Mouse (Mus musculus) adrenal gland, postnatal 14 days (tissue): Measurements from ENCODE around the gene Rrp8. TPM values are rescaled to one million over a fixed set of nuclear protein-coding genes. Genes with fewer than 3 reads are reported as not detected.

ENCODE experiments used
- DNase-seq: peaks from one replicate; pipeline ENCODE4 v3.0.0; 2021; ENCODE audit warnings: mixed read lengths
- long read RNA-seq, 2 experiments: library from polyadenylated mRNA; stranded (forward); transcript quantifications; one replicate each; pipeline ENCODE4 v2.0.0; 2021
- total RNA-seq: library from RNA; stranded (reverse); gene quantifications from 2 replicates; pipeline ENCODE4 v1.2.3, GENCODE M21; 2021

Gene Rrp8
- total RNA-seq, result 16.2 and 19.3 TPM in 2 replicates
- long read RNA-seq, experiment 1, transcript Rrp8-201 (7 exons, 3,053 nt), result major isoform, 27 of 41 reads
- long read RNA-seq, experiment 1, partial matches to known transcripts, result 4 of 41 reads
- long read RNA-seq, experiment 1, other reads (novel, unspliced or antisense), result 9 of 41 reads
- long read RNA-seq, experiment 2, transcript Rrp8-201 (7 exons, 3,053 nt), result major isoform, 16 of 24 reads
- long read RNA-seq, experiment 2, partial matches to known transcripts, result 1 of 24 reads
- long read RNA-seq, experiment 2, other reads (novel, unspliced or antisense), result 6 of 24 reads

DNA sequence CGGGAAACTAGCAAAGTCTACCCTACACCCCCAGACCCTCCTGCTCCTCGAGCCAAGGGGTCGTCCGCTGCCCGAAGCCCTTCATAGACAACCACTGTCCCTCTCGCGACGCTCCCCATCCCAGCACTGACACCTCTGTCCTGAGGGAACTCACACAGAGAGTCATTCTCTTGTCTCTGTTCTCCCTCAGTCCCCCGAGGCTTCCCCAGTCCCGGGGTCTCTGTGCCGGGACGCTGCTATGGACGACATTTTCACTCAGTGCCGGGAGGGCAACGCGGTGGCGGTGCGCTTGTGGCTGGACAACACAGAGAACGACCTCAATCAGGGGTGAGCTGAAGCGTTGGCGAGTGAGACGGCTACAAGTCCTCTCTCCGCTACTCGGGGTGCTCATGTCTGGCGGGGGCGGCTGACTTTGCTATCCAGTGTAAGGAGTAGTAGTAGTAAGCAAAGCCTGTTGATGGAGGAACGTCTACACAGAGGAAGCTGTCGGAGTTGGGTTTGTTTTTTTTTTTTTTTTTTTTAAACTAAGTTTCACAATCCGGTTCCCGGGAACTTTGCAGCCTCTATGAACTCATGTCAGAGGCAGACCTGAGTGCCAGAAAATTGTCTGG, at the start of gene Rrp8:
TSS of gene Rrp8 (minus strand) at position 475 of the 611 bp plus-strand sequence.
- DNase-seq, result peak; percentile 52

DNA sequence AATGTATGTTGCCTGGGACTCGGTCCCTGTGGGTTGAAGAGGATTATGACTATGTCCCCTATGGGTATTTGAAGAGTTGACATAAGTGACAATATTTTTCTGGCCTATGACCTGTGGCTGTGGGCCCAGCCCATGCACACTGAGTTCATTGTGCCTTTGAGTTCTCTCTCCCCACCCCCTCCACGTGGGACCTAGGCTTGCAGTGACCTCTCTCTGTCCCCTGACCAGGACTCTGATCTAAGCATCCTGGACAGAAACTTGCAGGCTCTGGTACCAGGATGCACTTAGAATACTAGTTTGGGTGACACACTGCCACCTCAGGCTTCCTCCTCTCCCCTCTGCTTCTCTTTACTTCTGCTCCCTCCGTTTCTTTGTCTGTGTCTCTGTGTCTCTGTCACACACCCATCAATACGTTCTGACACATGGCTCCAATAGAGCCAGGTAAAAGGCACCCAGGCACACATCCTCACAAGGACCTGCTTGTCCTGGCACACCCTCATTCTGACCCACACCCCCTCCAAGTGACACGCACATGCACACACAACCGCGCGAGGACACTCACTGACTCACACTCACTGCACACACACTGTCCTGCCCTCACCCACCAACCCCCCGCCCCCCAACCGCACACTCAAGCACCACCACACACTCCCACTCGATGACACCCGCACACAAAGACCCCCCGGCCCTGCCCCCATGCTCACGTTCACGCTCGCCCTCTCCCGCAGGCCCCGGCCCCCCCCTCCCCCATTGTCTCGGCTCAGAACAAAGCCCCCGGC, 49.5 kb upstream of the Rrp8 start:
- DNase-seq, result no peak

DNA sequence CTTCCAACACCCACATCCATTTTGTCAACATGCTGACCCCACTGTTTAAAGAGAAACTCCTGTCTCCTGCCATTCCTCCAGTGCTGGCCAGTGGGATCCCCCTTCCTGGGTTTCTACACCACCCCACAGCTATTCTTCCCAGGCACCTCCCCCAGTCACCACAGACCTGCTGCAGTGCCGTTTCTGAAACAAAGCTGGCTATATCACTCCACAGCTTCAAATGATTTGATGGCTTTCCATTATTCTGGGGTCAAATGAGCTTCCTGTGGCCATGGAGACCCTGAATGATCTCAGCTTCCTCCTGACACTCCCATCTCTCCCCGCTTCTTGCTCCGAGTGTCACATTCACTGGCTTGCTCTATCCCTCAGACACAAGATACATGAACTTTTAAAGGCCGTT, 47.4 kb upstream of the Rrp8 start:
- no peak for DNase-seq

DNA sequence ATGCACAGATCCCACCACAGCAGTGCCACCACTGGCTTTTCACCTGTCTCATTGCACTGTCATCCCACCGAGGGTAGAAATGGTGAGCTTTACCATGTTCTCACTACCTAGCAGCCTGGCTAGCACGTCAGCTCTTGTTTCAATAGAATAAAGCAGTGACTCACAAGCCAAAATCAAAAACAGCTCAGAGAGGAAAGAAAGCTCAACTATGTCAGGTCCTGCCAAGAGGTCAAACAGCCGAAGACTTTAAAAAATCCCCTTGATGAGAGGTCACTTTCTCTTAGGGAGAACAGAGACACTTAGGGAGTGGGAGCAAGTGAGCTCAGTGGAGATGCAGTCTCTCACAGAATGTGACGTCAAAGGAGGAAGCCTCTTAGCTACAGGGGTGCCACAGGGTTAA, 46.7 kb upstream of the Rrp8 start:
- no peak for DNase-seq

DNA sequence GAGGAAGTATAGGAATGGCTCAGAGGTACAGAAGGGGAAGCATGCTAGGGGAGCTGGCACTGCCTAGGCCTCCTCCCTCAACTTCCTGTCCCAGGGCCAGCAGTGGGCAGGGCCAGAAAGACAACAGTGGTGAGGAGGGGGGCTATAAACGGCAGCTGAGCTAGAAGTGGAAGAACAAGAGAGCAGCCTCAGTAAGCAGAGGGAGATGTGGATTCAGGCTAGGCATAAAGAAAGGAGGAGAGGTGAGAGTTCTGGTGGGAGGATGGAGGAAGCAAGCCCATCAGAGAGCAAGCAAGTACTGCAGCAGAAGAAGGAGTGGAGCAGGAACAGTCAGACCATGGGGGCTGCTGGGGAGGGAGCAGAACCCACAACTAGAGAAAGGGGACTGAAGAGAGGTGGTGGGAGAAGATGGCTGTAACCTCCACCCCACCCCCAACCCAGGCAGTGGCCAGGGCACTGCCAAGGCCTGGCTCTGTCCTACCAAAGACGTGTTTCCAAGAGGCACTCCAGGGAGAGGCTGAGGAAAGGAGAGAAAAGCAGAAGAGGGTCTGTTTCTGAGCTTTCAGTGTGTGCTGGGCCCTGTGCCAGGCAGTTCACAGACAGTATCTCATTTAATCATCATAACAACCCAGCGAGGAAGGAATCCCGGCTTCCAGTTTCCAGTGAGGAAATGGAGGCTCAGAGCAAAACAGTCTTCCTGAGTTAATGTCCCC, 41.5 kb upstream of the Rrp8 start:
- peak; percentile 47 for DNase-seq

DNA sequence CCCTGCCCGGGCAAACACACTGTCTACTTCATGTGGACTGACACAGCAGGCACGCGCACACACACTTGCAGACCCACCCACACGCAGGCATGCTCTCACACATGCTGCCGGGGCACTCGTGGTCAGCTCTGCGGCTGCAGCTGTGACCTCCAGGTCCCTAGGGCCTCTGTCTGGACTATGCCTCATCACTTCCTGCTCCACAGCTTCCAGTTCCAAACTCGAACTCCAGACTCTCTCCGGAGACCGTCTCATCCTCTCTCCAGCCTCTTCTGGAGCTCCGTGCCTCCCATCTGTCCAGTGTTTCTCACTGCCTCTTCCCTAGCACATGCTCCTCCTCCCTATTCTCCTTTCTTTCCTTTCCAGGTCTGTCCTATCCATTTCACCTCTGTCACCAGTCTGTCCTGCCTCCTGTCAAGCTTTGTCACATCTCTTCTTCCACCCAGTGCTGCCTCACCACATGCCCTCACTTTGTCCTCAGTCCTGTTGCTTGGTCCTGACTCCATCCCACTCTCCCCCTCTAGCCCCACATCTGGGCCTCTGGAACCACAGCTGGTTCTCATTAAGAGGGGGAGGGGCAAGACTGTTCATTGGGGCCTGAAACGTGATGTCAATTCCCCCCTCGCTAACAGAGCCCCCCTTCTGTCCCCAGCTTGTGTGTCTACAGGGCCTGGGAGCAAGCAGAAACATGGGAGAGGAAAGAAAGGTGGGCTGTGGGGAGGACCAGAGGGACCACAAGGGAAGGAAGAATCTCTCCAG, 40.8 kb upstream of the Rrp8 start:
- DNase-seq, result peak; percentile 44

DNA sequence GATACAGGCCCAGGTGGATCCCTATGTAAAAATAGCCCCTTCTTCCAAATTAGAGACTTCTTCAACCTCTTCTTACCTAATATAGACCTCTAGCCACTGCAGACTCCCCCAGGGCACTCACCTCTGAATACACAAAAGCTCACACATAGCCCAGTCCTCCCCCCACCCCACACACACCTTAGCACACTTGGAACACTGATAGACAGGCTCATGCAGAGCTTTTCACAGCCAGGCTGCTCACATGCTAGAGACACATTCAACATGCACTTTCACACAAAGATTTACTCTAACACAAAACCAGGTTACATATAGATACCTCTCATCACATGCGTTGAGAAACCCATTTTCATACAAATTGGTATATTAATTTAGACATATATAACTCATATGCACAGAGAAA, 40.1 kb upstream of the Rrp8 start:
- no peak for DNase-seq

DNA sequence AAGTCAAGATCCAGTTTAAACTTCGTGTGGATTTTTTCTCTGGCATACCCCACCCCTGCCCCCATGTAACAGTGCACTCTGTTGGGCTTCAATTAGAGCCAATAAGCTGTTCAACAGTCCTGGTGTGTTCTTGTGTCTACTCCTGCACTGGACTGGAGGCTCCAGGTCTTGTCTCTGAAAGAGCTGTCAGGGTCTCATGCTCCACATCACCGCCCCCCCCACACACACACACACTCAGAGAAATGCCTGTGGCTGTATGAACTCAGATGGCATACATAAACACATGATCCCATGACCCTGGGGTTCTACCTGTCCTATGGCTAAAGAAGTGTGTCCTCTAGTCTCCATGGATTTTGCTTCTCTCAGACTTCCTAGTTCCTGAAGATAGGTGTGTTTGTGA, 38.8 kb upstream of the Rrp8 start:
- no peak for DNase-seq

DNA sequence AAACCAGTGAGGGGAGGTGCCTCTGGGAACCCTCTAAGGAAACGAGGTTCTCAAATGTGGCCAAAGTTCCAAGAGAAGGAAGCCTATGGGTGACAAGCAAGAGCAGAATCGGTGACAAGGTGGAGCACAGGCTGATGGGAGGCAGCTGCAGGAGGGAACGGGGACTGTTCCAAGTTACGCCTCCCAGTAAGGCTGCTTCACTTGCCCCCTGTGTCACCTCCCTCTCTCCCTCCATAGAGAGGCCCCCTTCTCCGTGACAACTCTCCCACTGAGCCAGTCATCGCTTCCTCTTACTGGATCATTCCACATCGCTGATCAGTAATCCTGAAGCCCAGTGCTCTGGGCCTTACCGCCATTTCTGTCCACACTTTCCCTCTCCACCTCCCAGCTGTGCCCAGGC, 37.5 kb upstream of the Rrp8 start:
- no peak for DNase-seq

DNA sequence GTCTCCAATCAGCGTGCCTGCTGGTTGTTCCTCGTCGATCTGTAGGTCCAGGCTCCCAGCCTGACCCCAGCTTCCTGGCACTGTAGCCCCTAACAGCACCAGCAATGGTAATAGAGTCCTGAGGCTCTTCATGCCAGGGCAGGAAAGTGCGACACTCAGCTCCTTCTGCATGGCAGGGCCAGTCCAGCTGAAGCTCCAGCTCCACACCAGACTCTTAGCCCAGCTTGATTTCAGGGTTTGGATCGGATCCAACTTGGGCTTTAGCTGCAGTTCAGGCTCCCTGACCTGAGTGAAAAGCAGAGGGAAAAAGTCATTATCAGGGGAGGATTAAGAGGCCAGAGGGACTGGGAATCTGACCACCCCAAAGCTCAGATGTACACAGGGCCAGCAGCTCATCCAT, 35.9 kb upstream of the Rrp8 start:
- DNase-seq, result no peak

DNA sequence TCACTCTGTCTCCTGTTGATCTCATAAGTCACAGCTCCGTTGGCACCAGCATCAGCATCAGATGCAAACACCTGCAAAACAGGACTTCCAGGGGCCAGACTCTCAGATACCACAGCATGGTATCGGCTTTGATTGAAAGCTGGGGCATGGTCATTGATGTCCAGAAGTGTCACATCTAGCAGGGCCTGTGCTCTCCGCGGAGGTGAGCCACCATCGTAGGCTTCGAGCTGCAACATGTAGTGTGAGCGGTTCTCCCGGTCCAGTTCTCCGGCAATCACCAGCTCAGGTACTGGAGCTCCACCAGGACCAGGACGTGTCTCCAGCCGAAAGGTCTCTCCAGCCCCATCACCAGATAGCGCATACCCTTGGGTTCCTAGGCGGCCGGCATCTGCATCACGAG, 35.1 kb upstream of the Rrp8 start:
- no peak for DNase-seq

DNA sequence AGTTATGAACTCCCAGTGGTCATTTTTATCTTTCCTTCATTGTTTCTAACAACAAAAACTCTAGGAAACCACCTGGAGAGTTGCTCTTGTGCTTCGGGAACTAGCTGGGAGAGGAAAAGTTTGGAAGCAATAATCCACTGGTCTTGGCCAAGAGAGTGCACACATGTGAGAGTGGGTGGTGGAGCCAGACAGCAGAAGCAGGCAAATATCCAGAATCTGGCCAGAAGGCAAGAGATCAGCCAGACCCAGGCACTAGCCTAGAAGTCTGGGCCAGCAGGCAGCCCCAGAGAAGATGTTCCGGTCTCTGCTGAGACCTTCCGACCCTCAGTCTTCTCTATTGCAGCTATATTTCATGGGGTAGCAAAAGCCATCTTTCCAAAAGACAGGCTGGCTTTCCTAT, 32.8 kb upstream of the Rrp8 start:
- DNase-seq, result peak; percentile 34

DNA sequence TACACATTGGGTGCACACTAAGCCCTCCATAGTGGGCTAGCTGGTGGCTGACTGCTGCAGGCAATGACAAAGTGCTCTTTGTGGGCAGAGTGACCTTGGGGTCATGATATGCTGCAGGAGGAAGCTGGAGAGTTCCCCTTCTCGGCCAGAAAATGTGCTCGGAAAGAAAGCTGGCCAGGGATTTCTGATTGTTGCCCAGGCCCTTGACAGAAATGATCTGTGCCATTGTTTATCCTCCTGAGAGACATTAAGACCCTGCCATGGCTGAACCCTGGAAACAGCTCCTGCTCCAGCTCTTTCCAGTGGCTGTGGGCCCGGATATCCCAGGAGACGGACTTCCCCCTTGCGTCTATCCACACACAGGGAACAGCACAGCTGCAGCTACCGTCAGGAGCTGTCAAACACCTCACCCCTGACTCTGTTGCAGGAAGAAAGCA, 30.6 kb upstream of the Rrp8 start:
- DNase-seq, result peak; percentile 50

DNA sequence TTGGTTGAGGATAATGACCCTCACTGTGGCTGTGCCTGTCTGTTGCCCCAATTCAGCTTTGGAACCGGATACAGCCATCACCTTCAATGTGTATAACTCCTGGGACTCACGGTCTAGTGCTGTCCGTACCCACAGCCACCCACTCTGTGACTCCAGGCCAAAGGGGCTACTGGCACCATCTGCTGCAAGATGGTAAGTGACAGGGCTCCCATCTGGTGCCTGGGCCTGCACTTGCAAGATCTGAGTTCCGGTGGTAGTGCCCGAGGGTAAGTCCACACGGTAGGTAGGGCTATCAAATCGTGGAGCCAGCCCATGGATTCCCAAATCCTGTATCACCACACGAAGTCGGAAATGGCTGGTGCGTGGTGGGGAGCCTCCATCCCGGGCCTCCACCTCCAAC, 27.1 kb upstream of the Rrp8 start:
- DNase-seq, result no peak

DNA sequence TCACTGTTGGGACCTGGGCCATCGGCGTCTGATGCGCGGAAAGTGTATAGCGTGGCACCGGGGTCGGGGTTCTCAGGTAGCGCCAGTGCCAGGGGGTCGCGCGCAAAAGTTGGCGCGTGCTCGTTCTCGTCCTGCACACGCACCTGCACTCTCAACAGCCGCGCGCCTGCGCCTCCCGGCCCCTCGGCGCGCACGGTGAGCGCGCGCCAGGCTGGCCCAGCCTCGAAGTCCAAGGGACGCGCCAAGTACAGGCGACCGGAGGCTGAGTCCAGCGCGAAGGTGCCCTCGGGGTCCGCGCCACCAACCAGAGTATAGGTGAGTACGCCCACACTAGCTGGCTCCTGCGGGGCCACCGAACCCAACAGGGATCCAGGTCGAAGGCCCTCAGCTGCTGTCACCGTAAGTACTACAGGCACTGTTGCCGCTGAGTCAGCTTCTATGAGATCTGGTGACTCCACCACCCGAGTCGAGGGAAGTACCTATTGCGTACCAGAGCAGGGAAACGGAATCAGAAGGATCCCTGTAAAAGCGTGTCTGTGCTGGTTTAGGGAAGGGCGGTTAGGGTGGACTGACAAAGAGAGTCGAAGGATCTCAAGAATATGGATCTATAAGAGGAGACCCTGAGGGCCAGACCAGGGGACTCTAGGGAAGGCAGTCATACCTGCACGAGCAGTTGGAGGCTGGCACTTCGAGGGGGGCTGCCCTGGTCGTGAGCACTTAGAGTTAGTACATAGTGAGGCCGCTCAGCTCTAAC, 25.5 kb upstream of the Rrp8 start:
- DNase-seq, result no peak

DNA sequence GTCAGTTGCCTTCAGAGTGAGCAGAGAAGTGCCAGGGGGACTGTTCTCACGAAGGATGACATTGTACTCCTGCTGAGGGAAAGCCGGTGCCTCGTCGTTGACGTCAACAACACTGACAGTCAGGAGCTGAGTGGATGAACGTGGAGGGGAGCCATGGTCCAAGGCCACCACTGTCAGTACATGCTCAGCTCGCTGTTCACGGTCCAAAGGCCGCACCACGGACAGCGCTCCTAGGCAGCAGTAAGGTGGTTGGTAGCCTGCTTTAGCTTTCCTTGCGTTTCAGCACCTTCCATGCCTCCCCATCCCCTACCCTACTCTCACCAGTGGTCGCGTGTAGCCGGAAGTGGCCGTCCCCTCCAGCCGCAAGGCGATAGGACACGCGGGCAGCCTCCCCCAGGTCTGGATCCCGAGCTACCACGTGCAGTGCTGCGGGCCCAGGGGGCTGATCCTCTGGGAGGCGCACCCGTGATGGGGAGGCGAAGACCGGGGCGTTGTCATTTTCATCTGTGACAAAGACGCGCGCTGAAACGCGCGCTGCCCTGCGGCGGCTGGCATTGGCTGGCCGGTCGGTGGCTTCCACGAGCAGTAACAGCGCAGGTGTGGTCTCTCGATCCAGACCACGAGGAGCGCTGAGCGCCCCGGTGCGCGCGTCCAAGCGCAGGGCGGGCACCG, 24.8 kb upstream of the Rrp8 start:
- peak; percentile 53 for DNase-seq

DNA sequence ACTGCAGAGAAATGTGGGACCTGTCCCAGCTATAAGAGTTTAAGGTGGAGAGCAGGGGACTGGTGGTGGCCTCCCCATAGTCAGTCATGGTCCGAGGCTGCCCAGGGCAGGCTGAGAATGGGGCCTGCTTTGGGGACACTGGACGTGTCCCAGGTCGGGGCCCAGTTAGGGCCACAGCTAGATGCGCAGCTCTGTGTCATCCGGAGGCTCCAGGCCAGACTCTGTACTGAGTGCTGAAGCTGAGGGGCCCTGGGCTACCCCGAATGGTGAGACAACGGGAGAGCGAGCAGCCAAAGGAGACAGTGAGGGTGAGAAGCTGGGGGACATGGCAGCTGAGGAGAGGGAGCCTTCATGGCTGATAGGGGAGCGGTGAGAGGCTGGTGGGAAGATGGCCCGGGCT, 16.1 kb upstream of the Rrp8 start:
- DNase-seq, result no peak

DNA sequence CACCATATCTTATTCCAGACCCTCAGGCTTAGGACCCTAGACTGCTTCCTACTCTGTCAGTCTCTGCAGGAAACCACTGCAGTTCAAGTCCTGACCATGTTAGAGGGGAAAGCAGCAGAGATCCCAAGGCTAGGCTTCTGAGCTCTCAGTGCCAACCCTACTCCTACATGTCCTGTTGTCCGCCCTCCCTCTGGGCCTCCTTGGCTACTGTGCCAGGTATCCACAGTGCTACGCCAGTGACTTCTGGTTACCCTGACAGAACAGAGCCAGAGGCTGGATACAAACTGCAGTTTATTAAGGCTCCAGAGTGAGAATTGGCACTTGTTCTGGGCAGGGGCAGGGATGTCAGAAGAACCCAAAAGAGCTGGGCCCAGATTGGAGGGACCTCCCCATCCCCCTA, 15.5 kb upstream of the Rrp8 start:
- peak; percentile 33 for DNase-seq

DNA sequence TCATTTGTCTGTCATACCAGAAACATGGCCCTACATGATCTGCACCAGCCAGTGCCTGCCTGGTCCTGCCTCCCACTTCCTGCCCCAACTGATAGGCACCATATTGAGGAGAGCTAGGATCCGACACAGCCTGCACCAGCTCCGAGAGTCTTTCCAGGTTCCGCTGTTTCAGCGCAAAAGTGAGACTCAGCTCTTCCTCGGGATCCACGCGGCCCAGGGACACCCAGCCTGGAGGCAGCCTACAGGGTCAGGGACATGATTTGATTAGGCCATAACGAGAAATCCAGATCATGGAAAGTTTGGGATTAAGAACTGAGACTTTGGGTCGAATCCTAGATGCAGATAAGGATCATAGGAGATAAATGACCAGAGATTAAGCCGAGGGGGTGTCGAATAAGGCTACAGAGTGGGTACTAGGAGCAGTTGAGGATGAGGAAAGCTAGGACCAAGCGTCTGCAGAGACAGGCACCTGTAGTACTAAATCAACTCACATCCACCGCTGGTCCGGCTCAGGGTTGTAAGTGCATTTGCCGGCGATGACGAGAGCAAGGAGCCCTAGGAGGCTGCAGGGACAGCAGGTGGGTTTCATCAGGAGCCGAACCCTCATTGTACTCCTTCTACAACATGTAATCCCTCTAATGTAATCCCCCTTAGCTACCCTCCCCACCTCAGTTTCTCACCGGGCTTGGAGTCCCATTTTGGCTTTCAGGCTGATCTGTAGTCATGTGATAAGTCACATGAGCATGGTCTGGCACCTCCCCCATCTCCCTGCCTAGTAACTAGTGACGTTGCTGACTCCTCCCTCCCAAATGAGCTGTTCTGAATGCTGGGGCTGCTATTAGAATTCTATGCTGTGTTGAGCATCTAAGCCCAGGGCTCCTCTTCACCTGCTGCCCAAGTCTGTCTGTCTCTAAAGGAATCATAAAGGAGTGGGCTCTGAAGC, 14.6 kb upstream of the Rrp8 start, which contains the start of gene Tpp1:
TSS of gene Tpp1 (minus strand) at position 745 of the 943 bp plus-strand sequence.
- DNase-seq, result peak; percentile 94
